Mouse (Mus musculus) NIH3T3 (cell line): ENCODE data around the gene Gm8247.
"Not testable (repeated sequence)": the region's sequence is repeated elsewhere in the genome, so short reads cannot be mapped to it uniquely, and the experiment has no call there.

Source experiments
- DNase-seq: peaks from one replicate; pipeline ENCODE4 v3.0.0-alpha.2; 2012; ENCODE audit warnings: low read depth

The Gm8247 gene

DNA sequence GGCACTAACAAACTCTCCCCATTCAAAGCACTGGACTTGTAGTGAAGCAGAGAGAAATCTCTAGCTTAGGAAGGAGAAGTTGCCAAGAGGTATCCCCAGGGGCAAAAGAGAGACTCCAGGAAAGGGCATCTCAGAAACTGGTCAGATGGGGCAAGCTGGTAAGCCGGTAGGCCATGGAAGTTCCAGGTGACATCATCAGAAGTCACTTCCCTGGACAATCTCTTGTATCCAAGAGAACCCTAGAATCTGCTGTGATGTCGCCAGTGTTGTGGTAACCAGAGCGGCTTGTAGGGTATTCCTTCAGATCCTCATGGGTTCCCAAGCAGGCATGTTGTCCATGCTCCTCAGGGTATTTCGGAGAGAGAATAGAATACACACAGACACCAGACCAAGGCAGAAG, at the start of gene Gm8247:
TSS of gene Gm8247 (plus strand) at position 301 of the 400 bp plus-strand sequence.
- not testable (repeated sequence) for DNase-seq

DNA sequence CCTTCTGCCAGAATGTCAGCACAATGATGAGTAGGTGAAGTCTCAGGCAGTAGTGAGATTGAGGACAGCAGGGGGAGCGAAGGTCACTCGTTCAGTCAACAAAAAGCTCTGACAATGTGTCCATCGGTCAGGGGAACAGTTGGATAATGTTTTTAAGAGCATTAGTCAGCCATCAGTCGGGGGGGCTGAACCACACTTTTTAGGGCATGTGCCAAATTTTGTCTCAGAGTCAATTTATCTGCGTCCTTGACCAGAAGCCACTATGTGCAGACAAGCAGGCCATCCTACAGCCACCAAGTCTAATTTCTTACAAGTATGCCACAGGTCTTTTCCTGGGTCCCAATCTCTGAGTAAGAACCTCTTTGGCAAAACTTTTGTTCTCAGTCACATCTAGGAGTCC, 35.0 kb upstream of the Gm8247 start:
- not testable (repeated sequence) for DNase-seq

DNA sequence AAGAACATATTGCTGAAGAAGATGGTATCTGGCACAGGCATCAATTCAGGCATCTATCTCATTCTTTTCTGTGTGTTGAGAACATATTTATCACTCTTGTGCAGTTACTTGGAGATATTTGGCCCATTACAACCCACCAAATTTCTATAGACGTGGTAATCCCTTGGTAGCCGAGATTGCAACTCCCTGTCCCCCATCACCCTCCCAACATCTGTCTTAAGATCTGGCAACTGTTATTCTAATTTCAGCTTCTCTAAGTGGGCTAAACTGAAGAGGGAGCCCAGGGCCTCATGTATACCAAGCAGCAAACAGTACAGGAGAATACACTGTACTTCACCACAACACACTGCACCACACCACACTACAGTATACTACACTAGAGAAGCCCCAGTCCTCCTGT, 8.8 kb downstream of the Gm8247 start:
- not testable (repeated sequence) for DNase-seq

- DNase-seq = not testable (repeated sequence)
Observed at GRCm38 (mm10) chr14:44627737-44628136, 44.8 kb downstream of the Gm8247 start, which contains the start of gene Gm5624. Gene Gm5624 (minus strand): TSS chr14:44627938.
